Mouse (Mus musculus) testis, adult 2 months (tissue): Measurements from ENCODE around the gene Mageb4. TPM values are rescaled to one million over a fixed set of nuclear protein-coding genes. Genes with fewer than 3 reads are reported as not detected.
"Not testable (repeated sequence)": the region's sequence is repeated elsewhere in the genome, so short reads cannot be mapped to it uniquely, and the experiment has no call there.

Experiments used
- H3K27ac ChIP-seq: fragments of 200-500 bp; 2 replicates; pipeline ENCODE4 v1.5.1; 2012; ENCODE audit warnings: low read depth, low read length; ENCODE audit not compliant: control insufficient read depth, insufficient read depth
- H3K27me3 ChIP-seq: fragments of 200-500 bp; 2 replicates; pipeline ENCODE4 v1.6.1; 2012; ENCODE audit warnings: mild to moderate bottlenecking, low read length, moderate library complexity; ENCODE audit not compliant: control insufficient read depth, insufficient read depth
- H3K36me3 ChIP-seq: fragments of 200-500 bp; 2 replicates; pipeline ENCODE4 v1.6.1; 2012; ENCODE audit warnings: mild to moderate bottlenecking, low read length; ENCODE audit not compliant: control insufficient read depth, insufficient read depth
- H3K4me1 ChIP-seq: fragments of 200-500 bp; 2 replicates; pipeline ENCODE4 v1.6.1; 2012; ENCODE audit warnings: low read length; ENCODE audit not compliant: control insufficient read depth, insufficient read depth
- H3K4me3 ChIP-seq: fragments of 200-500 bp; 2 replicates; pipeline ENCODE4 v1.5.1; 2012; ENCODE audit warnings: low read depth, mild to moderate bottlenecking, low read length, moderate library complexity, mixed read lengths; ENCODE audit not compliant: control insufficient read depth
- CTCF ChIP-seq: fragments of 200-500 bp; IDR thresholded peaks from 2 replicates; pipeline ENCODE4 v1.5.1; 2012; ENCODE audit warnings: low read depth, mild to moderate bottlenecking, inconsistent platforms, low read length, moderate library complexity; ENCODE audit not compliant: control insufficient read depth, insufficient read depth, insufficient replicate concordance
- POLR2A ChIP-seq: fragments of 200-500 bp; IDR thresholded peaks from 2 replicates; pipeline ENCODE4 v1.6.1; 2012; ENCODE audit warnings: low read depth, mild to moderate bottlenecking, inconsistent platforms, low read length, moderate library complexity; ENCODE audit not compliant: control insufficient read depth
- polyA plus RNA-seq: library from polyadenylated mRNA; depleted of rRNA; stranded (reverse); fragments of >200 nt; gene quantifications from 2 replicates; pipeline ENCODE4 v1.2.3, GENCODE M21; 2012; rRNA removed

Gene Mageb4
- polyA plus RNA-seq, result 2.0 and 2.1 TPM in 2 replicates

DNA sequence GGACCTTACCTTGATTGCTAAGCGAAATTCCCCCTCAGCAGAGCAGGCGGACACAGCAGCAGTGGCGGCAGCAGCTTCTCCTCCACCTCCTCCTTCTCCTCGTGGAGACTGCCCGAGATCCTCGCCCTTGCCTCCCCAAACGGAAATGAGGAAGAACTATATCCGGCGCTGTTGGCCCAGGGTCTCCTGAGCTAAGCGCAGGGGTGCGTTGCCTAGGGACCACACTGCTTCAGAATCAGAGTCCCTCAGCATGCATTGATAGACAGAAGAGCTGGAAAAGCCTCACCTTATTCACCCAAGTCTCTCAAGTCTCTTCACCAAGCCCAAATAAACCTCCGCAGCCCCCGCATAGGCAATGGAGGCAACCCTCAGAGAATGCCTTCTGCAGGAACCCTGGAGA lies at the start of gene Mageb4:
TSS of gene Mageb4 (minus strand) at position 101 of the 400 bp plus-strand sequence.
- not testable (repeated sequence) for H3K4me1 ChIP-seq, H3K27ac ChIP-seq, H3K36me3 ChIP-seq, H3K27me3 ChIP-seq, H3K4me3 ChIP-seq

DNA sequence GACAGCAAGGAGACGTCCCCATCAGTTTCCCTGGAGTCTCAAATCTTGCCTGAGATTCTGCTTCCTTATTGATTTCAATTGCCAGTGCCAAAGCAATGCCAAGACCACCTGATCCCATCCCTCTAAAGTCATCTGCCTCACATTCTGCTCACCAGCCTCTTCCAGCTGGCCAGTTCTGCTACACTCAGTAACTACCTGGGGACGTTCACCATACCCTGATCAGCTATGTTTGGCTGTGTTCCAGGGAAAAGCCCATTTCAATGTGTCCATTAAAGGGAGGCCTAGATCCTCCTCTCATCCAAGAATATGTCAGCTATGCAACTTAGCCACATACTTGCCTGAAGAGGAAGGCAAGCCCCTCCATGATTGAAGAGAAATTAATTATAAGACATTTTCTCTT lies 20.3 kb downstream of the Mageb4 start:
- not testable (repeated sequence) for H3K4me1 ChIP-seq, H3K27me3 ChIP-seq, H3K4me3 ChIP-seq, H3K27ac ChIP-seq, H3K36me3 ChIP-seq

GRCm38 (mm10) chrX:86245950-86246349 lies 58.9 kb downstream of the Mageb4 start:
- not testable (repeated sequence) for H3K4me3 ChIP-seq, H3K36me3 ChIP-seq, H3K27ac ChIP-seq, H3K27me3 ChIP-seq, H3K4me1 ChIP-seq

- TF ChIP-seq CTCF (no peak), POLR2A (no peak)
- H3K4me3 ChIP-seq, result no peak overlapping the region
- H3K27me3 ChIP-seq, result no peaks in the 10 kb centered on the region
- H3K36me3 ChIP-seq, result no peaks in the 10 kb centered on the region
- no peaks in the 10 kb centered on the region for H3K4me1 ChIP-seq
- H3K27ac ChIP-seq, result no peak overlapping the region
Observed at GRCm38 (mm10) chrX:86237246-86237645, 67.6 kb downstream of the Mageb4 start.

Other genes with a start within 250 kb of the Mageb4 start
- gene Nr0b1, start 113.3 kb downstream of the Mageb4 start, polyA plus RNA-seq, result 13.8 and 20.9 TPM in 2 replicates